Mouse (Mus musculus): ENCODE data around the gene Ppp1r3e. TPM values are rescaled to one million over a fixed set of nuclear protein-coding genes. Genes with fewer than 3 reads are reported as not detected.

Gene Ppp1r3e
- total RNA-seq, 2 experiments from 2014 or later, result 24.3 to 27.5 TPM

Other genes with a start within 250 kb of the Ppp1r3e start
- not detected for gene Gm17606, start 236.6 kb downstream of the Ppp1r3e start, total RNA-seq (2021)
- 10 to 100 TPM; 20.5 to 21.0 TPM for gene Cdh24, start 236.2 kb downstream of the Ppp1r3e start, total RNA-seq (2021)
- gene 1700123O20Rik, start 191.3 kb downstream of the Ppp1r3e start, total RNA-seq (2021), result 10 to 100 TPM; 25.8 to 27.8 TPM
- gene Acin1, start 190.6 kb downstream of the Ppp1r3e start, total RNA-seq (2021), result 100 to 1,000 TPM; 210 to 221 TPM
- under 1 TPM in 1 of 2 experiments, not detected in 1; 0.21 TPM for gene Gm29776, start 178.7 kb downstream of the Ppp1r3e start, total RNA-seq (2021)
- gene Cebpe, start 165.4 kb downstream of the Ppp1r3e start, total RNA-seq (2021), result not detected
- gene Slc7a8, start 95.6 kb downstream of the Ppp1r3e start, total RNA-seq (2021), result 10 to 100 TPM; 66.1 to 66.2 TPM
- not detected for gene Rnf212b, start 63.4 kb downstream of the Ppp1r3e start, total RNA-seq (2021)
- gene Homez, start 6.6 kb downstream of the Ppp1r3e start, total RNA-seq (2021), result 10 to 100 TPM; 20.8 to 21.7 TPM
- gene Bcl2l2, start 5.8 kb upstream of the Ppp1r3e start, total RNA-seq (2021), result 10 to 100 TPM; 95.3 to 96.8 TPM
- under 1 TPM; 0.30 to 0.88 TPM for gene Gm20521, start 5.9 kb upstream of the Ppp1r3e start, total RNA-seq (2021)
- gene Pabpn1, start 14.9 kb upstream of the Ppp1r3e start, total RNA-seq (2021), result 100 to 1,000 TPM; 256 to 278 TPM
- 100 to 1,000 TPM; 676 to 680 TPM for gene Slc22a17, start 35.6 kb upstream of the Ppp1r3e start, total RNA-seq (2021)
- 10 to 100 TPM; 14.7 to 17.0 TPM for gene Efs, start 48.6 kb upstream of the Ppp1r3e start, total RNA-seq (2021)
- not detected for gene Il25, start 55.1 kb upstream of the Ppp1r3e start, total RNA-seq (2021)
- gene Cmtm5, start 58.7 kb upstream of the Ppp1r3e start, total RNA-seq (2021), result 10 to 100 TPM; 57.9 to 58.0 TPM
- 1 to 10 TPM; 2.0 to 2.8 TPM for gene Myh6, start 89.4 kb upstream of the Ppp1r3e start, total RNA-seq (2021)
- not detected for gene Gm17428, start 99.4 kb upstream of the Ppp1r3e start, total RNA-seq (2021)
- gene Myh7, start 117.1 kb upstream of the Ppp1r3e start, total RNA-seq (2021), result 1 to 10 TPM; 4.0 to 5.4 TPM
- 10 to 100 TPM; 28.6 to 33.5 TPM for gene Ngdn, start 137.9 kb upstream of the Ppp1r3e start, total RNA-seq (2021)
- gene Zfhx2, start 214.8 kb upstream of the Ppp1r3e start, total RNA-seq (2021), result 10 to 100 TPM; 41.2 to 48.8 TPM
- gene Thtpa, start 217.2 kb upstream of the Ppp1r3e start, total RNA-seq (2021), result 10 to 100 TPM; 21.7 to 24.7 TPM
- 10 to 100 TPM; 15.8 to 18.6 TPM for gene Ap1g2, start 229.0 kb upstream of the Ppp1r3e start, total RNA-seq (2021)
- gene Jph4, start 239.4 kb upstream of the Ppp1r3e start, total RNA-seq (2021), result 100 to 1,000 TPM; 408 to 411 TPM